Mouse (Mus musculus): ENCODE results near the gene Proser2.

DNA sequence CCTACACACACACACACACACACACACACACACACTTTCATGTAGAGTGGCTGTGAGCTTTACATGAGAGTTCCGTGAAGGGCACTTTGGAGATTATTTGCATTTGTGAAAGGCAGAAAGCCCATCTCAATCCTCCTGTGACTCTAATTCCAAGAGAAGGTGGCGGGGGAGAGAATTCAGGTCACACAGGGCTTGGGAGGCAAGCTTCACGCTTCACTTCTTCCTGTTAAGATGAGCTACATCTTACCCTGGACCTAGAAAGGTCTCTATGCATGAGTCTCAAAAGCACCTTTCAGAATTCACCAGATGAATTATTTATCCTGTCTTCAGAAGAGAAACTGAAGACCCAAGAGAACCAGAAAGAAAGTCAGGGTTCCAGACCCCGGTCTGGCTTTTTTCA, 16.2 kb upstream of the Proser2 start:
- no peak for TF ChIP-seq CTCF (IDR thresholded peaks at IDR 0.05; ENCODE audit: borderline replicate concordance, control insufficient read depth, extremely low read depth, insufficient read depth, low read length, poor library complexity)
- no peak for TF ChIP-seq POLR2A (IDR thresholded peaks at IDR 0.05; ENCODE audit: control insufficient read depth, extremely low read depth, insufficient read depth, low read length, poor library complexity)

Data from thymus, adult 2 months (tissue).